Mouse (Mus musculus) heart, embryonic 12.5 days (tissue): Measurements from ENCODE around the gene Tmem121b. TPM values are rescaled to one million over a fixed set of nuclear protein-coding genes. Genes with fewer than 3 reads are reported as not detected.

ENCODE experiments used
- ATAC-seq: fragments of 200-750 bp; cut with Nextera tagmentation; 2 replicates; pipeline ENCODE4 v1.8.0; 2017; ENCODE audit warnings: moderate TSS enrichment, moderate library complexity; ENCODE audit not compliant: insufficient number of reproducible peaks, low FRiP score
- H3K27ac ChIP-seq: fragments of 300-500 bp; sonication (generic); 2 replicates; pipeline ENCODE4 v1.5.1; 2016; ENCODE audit warnings: mild to moderate bottlenecking, moderate library complexity; ENCODE audit not compliant: poor library complexity, severe bottlenecking
- H3K27me3 ChIP-seq: fragments of 300-500 bp; sonication (generic); replicated peaks from 2 replicates; pipeline ENCODE4 v1.6.1; 2016; ENCODE audit warnings: mild to moderate bottlenecking, moderate library complexity
- H3K36me3 ChIP-seq: fragments of 300-500 bp; sonication (generic); 2 replicates; pipeline ENCODE4 v1.6.1; 2016; ENCODE audit warnings: mild to moderate bottlenecking, moderate library complexity
- H3K4me1 ChIP-seq: fragments of 300-500 bp; sonication (generic); replicated peaks from 2 replicates; pipeline ENCODE4 v1.6.1; 2016; ENCODE audit warnings: mild to moderate bottlenecking
- H3K4me2 ChIP-seq: fragments of 300-500 bp; sonication (generic); 2 replicates; pipeline ENCODE4 v1.6.1; 2016; ENCODE audit warnings: mild to moderate bottlenecking, moderate library complexity
- H3K4me3 ChIP-seq: fragments of 300-500 bp; sonication (generic); 2 replicates; pipeline ENCODE4 v1.5.1; 2016; ENCODE audit warnings: mild to moderate bottlenecking
- H3K9ac ChIP-seq: fragments of 300-500 bp; sonication (generic); 2 replicates; pipeline ENCODE4 v1.6.1; 2016; ENCODE audit warnings: mild to moderate bottlenecking, moderate library complexity
- H3K9me3 ChIP-seq: fragments of 300-500 bp; sonication (generic); replicated peaks from 2 replicates; pipeline ENCODE4 v1.6.1; 2016; ENCODE audit warnings: mild to moderate bottlenecking, moderate library complexity
- WGBS: fragments of 180-500 bp; shearing (Covaris S2); methylation state at CpG from one replicate; pipeline ENCODE4 v1.1.7; 2016; 5-methylcytosine and 5-hydroxymethylcytosine counted together
- polyA plus RNA-seq: library from polyadenylated mRNA; unstranded; fragments of >200 nt; fragmentation: Nextera tagmentation; extraction: Ambion mirVana; gene quantifications from 2 replicates; pipeline ENCODE4 v1.2.1, GENCODE M21; 2016

Gene Tmem121b
- polyA plus RNA-seq: 0.10 and 0.15 TPM in 2 replicates

GRCm38 (mm10) chr6:120493374-120494181 lies at the start of gene Tmem121b:
TSS of gene Tmem121b (minus strand) at chr6:120493807.
- under 1% methylated on average over 73 of the region's 84 CpGs for WGBS
- Histone ChIP-seq H3K9me3 (no peaks in the 10 kb centered on the region), H3K27me3 (peaks cover 60% of the 10 kb centered on the region), H3K27ac (no peak within 1 kb of the TSS), H3K4me2 (peak within 1 kb of the TSS; percentile 100), H3K9ac (peak within 1 kb of the TSS; percentile 76), H3K4me1 (peaks cover 26% of the 10 kb centered on the region), H3K36me3 (no peaks in the 10 kb centered on the region), H3K4me3 (peak within 1 kb of the TSS; percentile 74)
- peak; percentile 33; the same call in 1 of the 2 replicates for ATAC-seq

GRCm38 (mm10) chr6:120542061-120542460 lies 48.5 kb upstream of the Tmem121b start:
- H3K27ac ChIP-seq: no peak overlapping the region
- H3K36me3 ChIP-seq: no peaks in the 10 kb centered on the region
- H3K4me3 ChIP-seq: no peak overlapping the region
- ATAC-seq: no peak
- H3K4me1 ChIP-seq: peaks cover 11% of the 10 kb centered on the region
- H3K9ac ChIP-seq: no peak overlapping the region
- peaks cover 3% of the 10 kb centered on the region; the same call in 1 of the 2 replicates for H3K9me3 ChIP-seq
- WGBS: 15% methylated on average over 1 of the region's 1 CpGs
- H3K4me2 ChIP-seq: no peak overlapping the region
- H3K27me3 ChIP-seq: no peaks in the 10 kb centered on the region

DNA sequence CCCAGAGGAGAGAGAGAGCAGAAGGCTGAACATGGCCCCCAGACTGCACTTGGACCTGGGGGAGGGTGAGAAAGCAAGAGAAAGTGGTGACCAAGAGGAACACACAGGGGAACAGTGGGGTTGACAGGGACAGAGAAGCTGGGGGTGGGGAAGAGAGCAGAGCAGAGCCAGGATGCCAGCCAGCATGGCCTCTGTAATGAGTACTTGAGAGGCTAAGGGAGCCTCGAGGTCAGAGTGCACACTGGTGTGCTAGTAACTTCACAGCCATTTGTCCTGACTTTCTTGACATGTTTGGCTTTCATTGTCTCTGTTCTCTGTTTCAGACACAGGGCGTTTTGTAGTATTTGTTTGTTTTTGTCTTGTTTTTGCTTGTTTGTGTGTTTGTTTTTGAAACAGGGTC lies 47.8 kb upstream of the Tmem121b start:
- H3K9me3 ChIP-seq: peaks cover 3% of the 10 kb centered on the region; the same call in 1 of the 2 replicates
- H3K27ac ChIP-seq: no peak overlapping the region
- no peaks in the 10 kb centered on the region for H3K27me3 ChIP-seq
- 52% methylated on average over 2 of the region's 2 CpGs for WGBS
- no peak overlapping the region for H3K9ac ChIP-seq
- peaks cover 11% of the 10 kb centered on the region for H3K4me1 ChIP-seq
- no peaks in the 10 kb centered on the region for H3K36me3 ChIP-seq
- H3K4me3 ChIP-seq: no peak overlapping the region
- no peak for ATAC-seq
- H3K4me2 ChIP-seq: no peak overlapping the region

DNA sequence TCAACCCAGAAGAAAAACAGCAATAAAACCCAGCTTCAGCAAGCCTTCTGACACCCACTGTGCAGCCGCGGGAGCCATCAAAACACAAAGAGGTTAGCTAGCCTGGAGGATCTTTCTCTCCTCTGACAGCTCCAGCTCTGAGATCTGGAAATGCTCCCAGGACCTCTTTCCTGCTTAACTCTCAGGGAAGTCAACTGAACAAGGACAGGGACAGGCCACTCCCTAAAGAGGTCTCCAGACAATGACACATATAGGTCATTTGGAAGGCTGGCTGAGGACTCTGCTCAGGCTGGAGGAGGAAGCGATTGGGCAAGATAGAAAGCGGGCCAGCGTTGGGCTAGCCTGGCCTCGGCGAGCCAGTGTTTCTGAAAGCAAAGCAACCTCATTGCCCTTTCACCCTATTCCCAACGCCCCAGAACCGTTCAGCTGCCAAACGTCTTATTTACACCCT lies 46.2 kb upstream of the Tmem121b start:
- H3K4me2 ChIP-seq: peak overlapping the region; percentile 68; the same call in 1 of the 2 replicates
- no peak overlapping the region for H3K4me3 ChIP-seq
- H3K27me3 ChIP-seq: no peaks in the 10 kb centered on the region
- peaks cover 3% of the 10 kb centered on the region; the same call in 1 of the 2 replicates for H3K9me3 ChIP-seq
- peak; percentile 6; the same call in 1 of the 2 replicates for ATAC-seq
- no peaks in the 10 kb centered on the region for H3K36me3 ChIP-seq
- no peak overlapping the region for H3K9ac ChIP-seq
- 36% methylated on average over 10 of the region's 10 CpGs for WGBS
- H3K27ac ChIP-seq: peak overlapping the region; percentile 30
- H3K4me1 ChIP-seq: peaks cover 11% of the 10 kb centered on the region

DNA sequence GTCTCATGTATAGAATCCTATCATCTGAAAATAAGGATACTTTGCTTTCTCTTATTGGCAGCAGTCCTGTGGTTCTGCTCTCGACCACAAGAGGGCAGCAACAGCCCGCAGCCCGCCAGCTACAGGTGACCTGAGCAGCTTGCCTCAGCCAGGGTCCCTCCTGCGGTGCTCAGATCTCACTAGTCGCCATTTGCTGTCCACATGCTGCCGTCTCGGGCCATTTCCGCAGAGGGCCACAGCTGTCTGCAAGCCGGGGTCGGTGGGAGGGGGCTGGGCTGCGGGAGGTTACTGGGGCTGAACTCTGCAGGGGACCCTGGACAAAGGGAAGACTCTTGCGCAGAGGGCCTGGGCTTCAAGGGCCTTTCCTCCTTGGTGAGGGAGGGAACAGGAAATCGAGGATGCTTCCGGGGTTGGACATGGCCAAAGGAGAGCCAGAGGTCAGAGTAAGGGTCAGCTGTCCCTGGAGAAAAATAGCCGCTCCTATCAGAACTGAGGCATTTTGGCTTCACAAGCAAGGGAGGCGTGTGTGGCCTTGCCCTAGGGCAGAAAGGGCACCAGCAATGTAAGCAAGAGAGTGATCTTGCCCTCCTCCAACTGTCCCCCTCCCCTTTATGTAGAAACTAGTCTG lies 45.6 kb upstream of the Tmem121b start:
- Histone ChIP-seq H3K36me3 (no peaks in the 10 kb centered on the region), H3K9me3 (peaks cover 3% of the 10 kb centered on the region; the same call in 1 of the 2 replicates), H3K4me3 (peak overlapping the region; percentile 30), H3K9ac (peak overlapping the region; percentile 34; the same call in 1 of the 2 replicates), H3K27ac (peak overlapping the region; percentile 30), H3K4me2 (peak overlapping the region; percentile 68), H3K4me1 (peaks cover 11% of the 10 kb centered on the region), H3K27me3 (no peaks in the 10 kb centered on the region)
- ATAC-seq: peak; percentile 80
- 5% methylated on average over 16 of the region's 16 CpGs for WGBS

DNA sequence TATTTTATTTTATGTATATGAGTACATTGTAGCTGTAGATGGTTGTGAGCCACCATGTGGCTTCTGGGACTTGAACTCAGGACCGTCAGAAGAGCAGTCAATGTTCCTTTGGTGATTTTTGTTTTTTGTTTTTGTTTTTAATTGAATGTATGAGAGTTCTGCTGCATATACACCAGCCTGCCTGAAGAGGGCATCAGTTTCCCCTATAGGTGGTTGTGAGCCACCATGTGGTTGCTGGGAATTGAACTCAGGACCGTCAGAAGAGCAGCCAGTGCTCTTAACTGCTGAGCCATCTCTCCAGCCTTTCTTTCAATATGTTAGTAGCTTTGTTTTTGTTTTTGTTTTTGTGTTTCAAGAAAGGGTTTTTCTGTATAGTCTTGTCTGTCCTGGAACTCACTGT lies 42.7 kb upstream of the Tmem121b start:
- Histone ChIP-seq H3K27ac (no peak overlapping the region), H3K9ac (no peak overlapping the region), H3K9me3 (no peaks in the 10 kb centered on the region), H3K4me1 (peaks cover 18% of the 10 kb centered on the region), H3K36me3 (no peaks in the 10 kb centered on the region), H3K4me3 (no peak overlapping the region), H3K27me3 (no peaks in the 10 kb centered on the region), H3K4me2 (no peak overlapping the region)
- no peak for ATAC-seq
- 79% methylated on average over 2 of the region's 2 CpGs for WGBS

DNA sequence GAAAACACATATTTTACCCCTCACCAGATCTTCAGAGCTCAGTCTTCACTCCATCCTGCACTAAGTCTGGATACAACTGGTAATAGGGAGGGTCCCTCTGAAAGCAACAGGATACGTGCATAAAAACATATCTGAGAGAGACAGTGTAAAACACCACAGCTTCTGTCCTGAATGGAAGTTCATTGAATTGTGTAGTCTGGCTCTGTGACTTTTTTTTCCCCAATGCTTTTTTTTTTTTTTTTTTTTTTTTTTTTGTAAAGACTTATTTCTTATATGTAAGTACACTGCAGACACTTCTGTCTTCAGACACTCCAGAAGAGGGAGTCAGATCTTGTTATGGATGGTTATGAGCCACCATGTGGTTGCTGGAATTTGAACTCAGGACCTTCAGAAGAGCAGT lies 39.0 kb upstream of the Tmem121b start:
- Histone ChIP-seq H3K4me1 (peaks cover 20% of the 10 kb centered on the region), H3K4me2 (no peak overlapping the region), H3K9me3 (no peaks in the 10 kb centered on the region), H3K27me3 (no peaks in the 10 kb centered on the region), H3K27ac (no peak overlapping the region), H3K36me3 (peaks cover 4% of the 10 kb centered on the region; the same call in 1 of the 2 replicates), H3K4me3 (no peak overlapping the region), H3K9ac (no peak overlapping the region)
- 76% methylated on average over 1 of the region's 1 CpGs for WGBS
- no peak for ATAC-seq

DNA sequence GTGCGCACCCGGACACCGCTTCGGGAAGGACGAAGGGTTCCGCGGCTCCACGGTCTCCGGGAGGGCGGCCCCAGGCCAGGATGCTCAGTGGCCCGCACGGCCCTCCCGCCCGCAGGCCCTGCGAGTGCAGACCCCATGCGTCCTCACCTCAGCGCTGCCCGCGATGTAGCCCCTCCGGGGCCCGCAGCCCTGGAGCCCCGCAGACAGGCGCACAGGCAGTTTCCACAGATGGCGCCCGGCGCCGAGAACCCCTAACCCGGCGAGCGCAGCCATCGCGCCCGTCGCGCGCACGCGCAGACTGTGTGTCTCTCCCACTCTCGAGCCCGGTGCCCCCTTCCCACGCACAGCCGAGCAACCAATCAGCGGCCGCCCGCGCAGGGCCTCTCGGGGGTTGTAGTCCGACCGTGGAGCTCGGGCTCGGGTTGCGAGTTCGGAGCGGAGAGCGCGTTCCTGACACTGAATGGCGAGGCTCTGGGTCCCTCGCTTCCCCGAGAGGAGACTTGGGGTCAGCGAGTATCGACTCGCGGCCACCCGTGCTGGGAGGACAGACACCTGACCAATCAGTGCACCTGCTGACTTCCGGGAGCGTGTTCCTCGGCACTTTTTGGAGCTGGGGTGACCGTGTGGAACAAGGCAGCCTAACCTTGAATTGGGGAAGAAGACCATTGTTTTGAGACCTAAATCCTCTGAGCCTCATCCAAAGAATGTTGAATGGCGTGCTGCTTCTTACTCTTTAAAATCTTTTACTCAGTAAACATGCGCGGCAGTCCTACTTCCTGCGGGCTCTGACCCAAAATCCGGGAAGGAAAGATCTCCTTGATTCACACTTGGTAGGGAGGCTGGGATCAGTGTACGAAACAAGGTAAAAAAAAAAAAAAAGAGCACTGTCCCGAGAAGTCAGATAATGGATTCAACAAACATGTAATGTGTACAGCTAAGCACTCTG lies 37.7 kb upstream of the Tmem121b start, which contains the start of gene Hdhd5:
TSS of gene Hdhd5 (minus strand) at position 300 of the 946 bp plus-strand sequence.
- under 1% methylated on average over 75 of the region's 75 CpGs for whole genome bisulfite sequencing
- ATAC-seq: peak; percentile 98
- Histone ChIP-seq H3K4me2 (peak within 1 kb of the TSS; percentile 73), H3K9me3 (no peaks in the 10 kb centered on the region), H3K27me3 (no peaks in the 10 kb centered on the region), H3K4me1 (peaks cover 20% of the 10 kb centered on the region), H3K9ac (peak within 1 kb of the TSS; percentile 90), H3K36me3 (peaks cover 4% of the 10 kb centered on the region; the same call in 1 of the 2 replicates), H3K27ac (no peak within 1 kb of the TSS), H3K4me3 (peak within 1 kb of the TSS; percentile 92)

- Histone ChIP-seq H3K27ac (no peak overlapping the region), H3K9ac (no peak overlapping the region), H3K4me2 (no peak overlapping the region), H3K9me3 (no peaks in the 10 kb centered on the region), H3K4me1 (peaks cover 20% of the 10 kb centered on the region), H3K36me3 (peaks cover 4% of the 10 kb centered on the region; the same call in 1 of the 2 replicates), H3K27me3 (no peaks in the 10 kb centered on the region), H3K4me3 (no peak overlapping the region)
- no peak for ATAC-seq
- 66% methylated on average over 4 of the region's 4 CpGs for WGBS
These were observed 35.5 kb upstream of the Tmem121b start for GRCm38 (mm10) chr6:120529123-120529522.

DNA sequence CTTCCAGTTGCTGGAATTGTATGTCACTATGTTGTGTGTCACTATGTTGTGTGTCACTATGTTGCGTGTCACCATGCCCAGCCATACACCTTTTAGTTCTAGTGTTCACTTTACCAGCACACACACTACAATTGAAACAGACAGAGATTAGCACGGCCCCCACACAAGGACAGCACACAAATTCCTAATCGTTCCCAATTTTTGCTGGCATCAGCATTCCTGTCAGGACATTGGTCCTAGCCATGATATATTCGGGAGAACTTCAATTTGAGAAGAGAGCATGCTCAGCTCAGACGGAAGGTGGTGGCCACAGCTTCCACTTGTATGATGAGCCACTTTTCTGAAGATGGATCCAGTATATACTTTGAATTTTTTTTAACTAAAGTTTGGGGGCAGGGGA lies 31.2 kb upstream of the Tmem121b start:
- no peaks in the 10 kb centered on the region for H3K27me3 ChIP-seq
- no peak overlapping the region for H3K27ac ChIP-seq
- H3K4me2 ChIP-seq: no peak overlapping the region
- no peaks in the 10 kb centered on the region for H3K9me3 ChIP-seq
- no peak overlapping the region for H3K4me3 ChIP-seq
- H3K36me3 ChIP-seq: peaks cover 38% of the 10 kb centered on the region
- H3K4me1 ChIP-seq: peaks cover 9% of the 10 kb centered on the region
- H3K9ac ChIP-seq: no peak overlapping the region
- WGBS: 87% methylated on average over 5 of the region's 5 CpGs
- ATAC-seq: no peak
